Mouse (Mus musculus): ENCODE results near the gene Pip4p1.
"Not testable (repeated sequence)": the region's sequence is repeated elsewhere in the genome, so short reads cannot be mapped to it uniquely, and the experiment has no call there.

DNA sequence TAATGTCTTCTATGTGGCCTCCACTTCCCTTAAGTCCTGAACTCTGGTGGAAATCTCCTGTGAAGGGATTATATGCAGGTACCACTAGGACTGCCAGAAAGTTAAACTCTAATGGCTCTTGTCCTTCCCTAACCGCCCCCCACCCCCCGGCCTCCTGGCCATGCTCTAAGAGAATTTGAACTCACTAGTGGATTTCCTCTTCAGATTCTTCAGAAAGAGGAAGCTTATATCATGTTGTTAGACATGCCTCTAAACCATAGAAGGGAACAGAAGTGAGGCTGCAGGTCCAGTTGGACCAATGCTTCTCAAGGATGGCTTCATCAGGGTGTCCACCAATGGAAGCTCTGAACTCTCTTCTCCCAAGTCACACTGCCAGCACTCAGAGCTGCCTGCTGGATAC is 32.7 kb downstream of the Pip4p1 start:
- TF ChIP-seq POLR2A (IDR thresholded peaks at IDR 0.05; ENCODE audit: low read depth, low read length); CTCF (IDR thresholded peaks at IDR 0.05; ENCODE audit: borderline replicate concordance, insufficient read depth, low read length): not testable (repeated sequence)

All from embryonic fibroblast, embryonic 13.5 days (primary cell).